Mouse (Mus musculus) megakaryocyte, embryonic 14.5 days (primary cell): ENCODE measurements around the gene Fbn1.

ENCODE experiments used
- FLI1 ChIP-seq: IDR thresholded peaks from 2 replicates; pipeline ENCODE4 v1.6.1; 2012; ENCODE audit warnings: low read length, inconsistent platforms, mixed read lengths
- GATA1 ChIP-seq: IDR thresholded peaks from 3 replicates; pipeline ENCODE4 v1.6.1; 2012; ENCODE audit warnings: mixed read lengths, low read length, inconsistent platforms, borderline replicate concordance

GRCm38 (mm10) chr2:125356068-125356467 is 151.7 kb downstream of the Fbn1 start:
- TF ChIP-seq GATA1 (no peak), FLI1 (no peak)
